Mouse (Mus musculus) ES-E14 (cell line): ENCODE data around the gene Rapgef3. TPM values are rescaled to one million over a fixed set of nuclear protein-coding genes. Genes with fewer than 3 reads are reported as not detected.

ENCODE experiments used
- DNase-seq: peaks from one replicate; pipeline ENCODE4 v3.0.0-alpha.2; 2013; ENCODE audit warnings: low read depth, low spot score
- H3K27ac ChIP-seq: 2 replicates; pipeline ENCODE4 v1.5.1; 2012; ENCODE audit warnings: low read depth, mild to moderate bottlenecking, low read length, moderate library complexity, mixed read lengths; ENCODE audit not compliant: poor library complexity, insufficient read depth, severe bottlenecking
- H3K36me3 ChIP-seq: 2 replicates; pipeline ENCODE4 v1.6.1; 2012; ENCODE audit warnings: mild to moderate bottlenecking, low read length, moderate library complexity, mixed read lengths; ENCODE audit not compliant: control insufficient read depth, poor library complexity, insufficient read depth, severe bottlenecking
- H3K4me1 ChIP-seq, 2 experiments: fragments of 150-350 bp in 1 of 2; sonication (generic) in 1 of 2; 2 replicates each; pipeline ENCODE4 v1.6.1; 2012; ENCODE audit warnings: low read length in 2 of 2, mild to moderate bottlenecking in 1 of 2, mixed read lengths in 1 of 2; ENCODE audit not compliant: control insufficient read depth in 2 of 2, insufficient read depth in 2 of 2, poor library complexity in 1 of 2
- H3K4me3 ChIP-seq, 2 experiments: fragments of 150-350 bp in 1 of 2; sonication (generic) in 1 of 2; 2 replicates each; pipeline ENCODE4 v1.5.1; 2012; ENCODE audit warnings: low read length in 2 of 2, low read depth in 1 of 2, mild to moderate bottlenecking in 1 of 2, mixed read lengths in 1 of 2; ENCODE audit not compliant: insufficient read depth in 1 of 2, poor library complexity in 1 of 2, severe bottlenecking in 1 of 2
- H3K9ac ChIP-seq: 2 replicates; pipeline ENCODE4 v1.6.1; 2012; ENCODE audit warnings: low read depth, mild to moderate bottlenecking, low read length, mixed read lengths; ENCODE audit not compliant: poor library complexity, insufficient read depth, severe bottlenecking
- H3K9me3 ChIP-seq: fragments of 150-350 bp; sonication (generic); 2 replicates; pipeline ENCODE4 v1.6.1; 2012; ENCODE audit warnings: low read depth, mild to moderate bottlenecking, low read length; ENCODE audit not compliant: control insufficient read depth, insufficient read depth
- CHD2 ChIP-seq: IDR thresholded peaks from 2 replicates; pipeline ENCODE4 v1.6.1; 2014; ENCODE audit warnings: mild to moderate bottlenecking, low read depth, low read length, inconsistent platforms
- HCFC1 ChIP-seq: IDR thresholded peaks from 2 replicates; pipeline ENCODE4 v1.6.1; 2012; ENCODE audit warnings: low read length, inconsistent platforms, borderline replicate concordance; ENCODE audit not compliant: insufficient read depth
- MAFK ChIP-seq: IDR thresholded peaks from 2 replicates; pipeline ENCODE4 v1.6.1; 2014; ENCODE audit warnings: mild to moderate bottlenecking, low read depth, low read length, inconsistent platforms; ENCODE audit not compliant: insufficient read depth
- ZC3H11A ChIP-seq: IDR thresholded peaks from 2 replicates; pipeline ENCODE4 v1.6.1; 2012; ENCODE audit warnings: low read depth, mild to moderate bottlenecking, inconsistent platforms, low read length, borderline replicate concordance
- ZNF384 ChIP-seq: IDR thresholded peaks from 2 replicates; pipeline ENCODE4 v1.6.1; 2012; ENCODE audit warnings: low read depth, low read length, inconsistent platforms
- in situ Hi-C, 2 experiments: fragments of 600-800 bp; cut with MboI; formaldehyde crosslinking; loops; one replicate each; pipeline ENCODE4 v1.15.1; 2025; ENCODE audit warnings: low sequenced_read_pairs in 2 of 2, inconsistent platforms in 1 of 2; ENCODE audit not compliant: unreplicated experiment in 2 of 2
- total RNA-seq: library from RNA; depleted of rRNA; stranded (reverse); fragments of 300-350 nt; gene quantifications from 2 replicates; pipeline ENCODE4 v1.2.3, GENCODE M21; 2012

The Rapgef3 gene
- total RNA-seq, 1 experiment = 12.7 TPM

GRCm38 (mm10) chr15:97746748-97747147, 21.0 kb downstream of the Rapgef3 start:
- DNase-seq = no peak
- TF ChIP-seq ZC3H11A (no peak), HCFC1 (no peak), ZNF384 (no peak), CHD2 (no peak), MAFK (no peak)
- H3K9me3 ChIP-seq = no peaks in the 10 kb centered on the region
- H3K4me3 ChIP-seq = no peak overlapping the region
- no peaks in the 10 kb centered on the region for H3K4me1 ChIP-seq
- no peak overlapping the region for H3K27ac ChIP-seq
- H3K36me3 ChIP-seq = no peaks in the 10 kb centered on the region; the same call in 1 of the 2 replicates
- H3K9ac ChIP-seq = no peak overlapping the region
- in situ Hi-C loops = no loop called here

- H3K4me3 ChIP-seq = no peak overlapping the region
- H3K9ac ChIP-seq = no peak overlapping the region
- no peaks in the 10 kb centered on the region for H3K4me1 ChIP-seq
- TF ChIP-seq CHD2 (no peak), HCFC1 (no peak), ZNF384 (no peak), MAFK (no peak), ZC3H11A (no peak)
- no peak for DNase-seq
- in situ Hi-C loops = no loop called here
- H3K9me3 ChIP-seq = no peaks in the 10 kb centered on the region
- H3K36me3 ChIP-seq = no peaks in the 10 kb centered on the region; the same call in 1 of the 2 replicates
- H3K27ac ChIP-seq = no peak overlapping the region
Observed at GRCm38 (mm10) chr15:97746278-97746677, 21.5 kb downstream of the Rapgef3 start.

DNA sequence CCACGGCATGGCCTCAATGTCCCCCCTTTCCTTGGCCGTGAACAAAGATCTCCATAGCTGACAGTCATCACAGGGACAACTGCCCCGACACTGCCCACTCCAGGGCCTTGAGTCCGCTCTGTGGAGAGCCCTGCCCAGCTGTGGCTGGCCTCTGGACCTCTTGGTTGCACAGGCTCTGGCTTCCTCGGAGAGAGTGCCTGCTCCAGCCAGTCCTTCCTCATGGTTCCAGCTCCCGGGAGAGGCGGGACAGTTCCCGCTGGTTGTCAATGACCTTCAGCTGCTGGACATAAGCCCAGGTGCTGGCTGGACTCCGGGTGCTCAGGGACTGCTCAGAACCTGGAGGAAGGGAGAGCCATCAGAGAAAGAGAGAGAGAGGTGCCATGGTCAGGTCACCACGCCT, 22.4 kb downstream of the Rapgef3 start:
- Histone ChIP-seq H3K9ac (no peak overlapping the region), H3K36me3 (no peaks in the 10 kb centered on the region; the same call in 1 of the 2 replicates), H3K4me1 (no peaks in the 10 kb centered on the region), H3K4me3 (no peak overlapping the region), H3K9me3 (no peaks in the 10 kb centered on the region), H3K27ac (no peak overlapping the region)
- DNase-seq = no peak
- TF ChIP-seq HCFC1 = no peak
- TF ChIP-seq MAFK = no peak
- no peak for TF ChIP-seq ZNF384
- TF ChIP-seq CHD2 = no peak
- in situ Hi-C loops = no loop called here

DNA sequence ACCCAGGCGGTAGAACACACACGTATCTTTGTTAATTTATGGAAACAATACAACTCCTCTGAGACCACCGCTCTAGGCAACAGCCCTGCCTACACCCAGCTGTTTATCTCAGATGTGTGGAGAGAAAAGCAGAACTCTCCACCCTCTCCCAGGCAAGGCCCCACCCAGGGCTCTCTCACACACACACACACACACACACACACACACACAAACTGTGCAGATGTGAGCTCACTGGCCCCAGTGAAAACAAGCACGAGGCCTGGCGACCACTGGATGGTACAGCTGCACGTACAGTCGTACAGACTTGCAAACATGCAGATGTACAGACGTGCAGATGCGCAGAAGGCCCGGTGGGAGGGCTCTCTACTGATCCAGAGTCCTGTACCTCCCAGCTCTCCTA, 22.8 kb downstream of the Rapgef3 start:
- Histone ChIP-seq H3K36me3 (no peaks in the 10 kb centered on the region; the same call in 1 of the 2 replicates), H3K4me1 (no peaks in the 10 kb centered on the region), H3K27ac (no peak overlapping the region), H3K9me3 (no peaks in the 10 kb centered on the region), H3K9ac (no peak overlapping the region), H3K4me3 (no peak overlapping the region)
- no peak for TF ChIP-seq HCFC1
- no peak for TF ChIP-seq ZC3H11A
- TF ChIP-seq MAFK = no peak
- TF ChIP-seq CHD2 = no peak
- no peak for TF ChIP-seq ZNF384
- in situ Hi-C loops = no loop called here
- no peak for DNase-seq

DNA sequence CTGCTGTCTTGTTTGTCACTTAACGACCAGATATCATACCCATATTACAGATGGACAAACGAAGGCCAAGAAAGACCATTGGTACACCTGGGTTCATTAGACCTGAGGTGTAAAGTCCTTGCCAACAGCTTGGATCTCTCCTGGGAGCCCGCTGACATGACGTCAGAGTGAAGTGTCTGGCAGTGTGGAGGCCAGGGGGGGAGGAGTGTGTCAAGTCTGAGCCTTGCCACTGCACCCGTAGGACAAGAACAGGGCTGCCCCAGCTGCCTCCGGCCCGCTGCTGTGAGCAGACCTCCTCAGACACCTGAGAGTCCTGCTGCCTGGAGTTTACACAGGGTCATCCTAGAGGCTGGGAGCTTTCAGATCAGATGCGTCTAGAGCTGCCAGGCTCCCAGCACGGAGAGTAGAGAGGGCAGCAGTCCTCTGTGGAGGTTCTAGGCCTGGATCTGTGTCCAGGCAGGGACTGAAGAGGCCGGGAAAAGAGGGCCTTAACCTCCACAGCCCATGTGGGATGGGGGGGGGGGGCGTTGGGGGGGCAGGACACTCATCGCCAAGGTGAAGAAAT, 23.7 kb downstream of the Rapgef3 start:
- in situ Hi-C loops = no loop called here
- H3K27ac ChIP-seq = no peak overlapping the region
- H3K9ac ChIP-seq = no peak overlapping the region
- no peak overlapping the region for H3K4me3 ChIP-seq
- no peak for TF ChIP-seq CHD2
- no peak for TF ChIP-seq ZC3H11A
- TF ChIP-seq HCFC1 = no peak
- no peak for TF ChIP-seq MAFK
- no peak for TF ChIP-seq ZNF384
- no peak for DNase-seq
- H3K4me1 ChIP-seq = no peaks in the 10 kb centered on the region
- no peaks in the 10 kb centered on the region for H3K9me3 ChIP-seq
- no peaks in the 10 kb centered on the region; the same call in 1 of the 2 replicates for H3K36me3 ChIP-seq
